9 mouse cellular contexts compared by ENCODE assay signal in genomic region chr3:142295287-142295676, GRCm38 (mm10).
DNase-seq lines count a peak whose midpoint lies in the region; ATAC-seq and TF ChIP-seq lines count a peak whose summit lies in the region.
"Had no signal": no experiment of that assay in that cellular context is flagged by ENCODE, and none has a peak within 500 bp of the region (broad histone marks: within the 10 kb centered on the region; RNA-seq: fewer than 3 reads in every experiment).

No protein-coding gene starts in this region.

- no peaks in the 10 kb centered on the region for H3K9me3 ChIP-seq in midbrain, embryonic 11.5 days (ENCODE audit: control insufficient read depth, low read length)
- no peaks in the 10 kb centered on the region for H3K9me3 ChIP-seq in midbrain, postnatal 0 days (ENCODE audit: low read length)
- H3K9me3 ChIP-seq in forebrain, embryonic 15.5 days = no peaks in the 10 kb centered on the region
- H3K9me3 ChIP-seq: hindbrain, embryonic 10.5 days; kidney, embryonic 15.5 days had no signal

- no peak overlapping the region for H3K4me2 ChIP-seq in midbrain, embryonic 11.5 days
- H3K4me2 ChIP-seq in midbrain, postnatal 0 days (ENCODE audit: low read depth, low read length, poor library complexity, severe bottlenecking) = no peak overlapping the region
- H3K4me2 ChIP-seq in forebrain, embryonic 15.5 days (replicated peaks) = no peak overlapping the region
- H3K4me2 ChIP-seq: kidney, embryonic 15.5 days had no signal

- DNase-seq in heart, postnatal 4 days = peak; percentile 13
- no peak for DNase-seq in heart, adult 8-10 months (ENCODE audit: low spot score)
- DNase-seq in midbrain, embryonic 11.5 days (ENCODE audit: low spot score, missing footprints) = no peak
- DNase-seq in midbrain, postnatal 0 days (ENCODE audit: low spot score) = no peak
- no peak for DNase-seq in ovary, postnatal 14 days (ENCODE audit: low spot score)

- no peak overlapping the region for H3K27ac ChIP-seq in midbrain, embryonic 11.5 days (ENCODE audit: low read depth, low read length)
- no peak overlapping the region for H3K27ac ChIP-seq in midbrain, postnatal 0 days (ENCODE audit: low read depth, low read length)
- H3K27ac ChIP-seq in forebrain, embryonic 15.5 days (replicated peaks) = no peak overlapping the region
- H3K27ac ChIP-seq: hindbrain, embryonic 10.5 days; kidney, embryonic 15.5 days had no signal

- no peak for TF ChIP-seq CTCF in midbrain, postnatal 0 days (IDR thresholded peaks at IDR 0.05)

- no peak overlapping the region for H3K9ac ChIP-seq in midbrain, embryonic 11.5 days (ENCODE audit: low read length)
- no peak overlapping the region for H3K9ac ChIP-seq in midbrain, postnatal 0 days (replicated peaks; ENCODE audit: low read length, poor library complexity, severe bottlenecking)
- H3K9ac ChIP-seq in forebrain, embryonic 15.5 days (replicated peaks) = no peak overlapping the region
- H3K9ac ChIP-seq: kidney, embryonic 15.5 days had no signal

- no peaks in the 10 kb centered on the region for H3K4me1 ChIP-seq in midbrain, embryonic 11.5 days (ENCODE audit: control insufficient read depth, insufficient read depth, low read length)
- no peaks in the 10 kb centered on the region for H3K4me1 ChIP-seq in midbrain, postnatal 0 days (ENCODE audit: insufficient read depth, low read length)
- no peaks in the 10 kb centered on the region for H3K4me1 ChIP-seq in forebrain, embryonic 15.5 days
- H3K4me1 ChIP-seq: hindbrain, embryonic 10.5 days; kidney, embryonic 15.5 days had no signal

- ATAC-seq in midbrain, embryonic 11.5 days (ENCODE audit: low FRiP score) = peak; percentile 55; the same call in 1 of the 2 replicates
- no peak for ATAC-seq in midbrain, postnatal 0 days (ENCODE audit: low FRiP score)
- ATAC-seq in forebrain, embryonic 15.5 days (replicated peaks) = peak; percentile 32; the same call in 1 of the 2 replicates
- ATAC-seq in megakaryocyte progenitor cell, adult 5-6 weeks (replicated peaks; ENCODE audit: poor library complexity) = peak; percentile 40

- H3K36me3 ChIP-seq in midbrain, embryonic 11.5 days (ENCODE audit: control insufficient read depth, insufficient read depth, low read length) = no peaks in the 10 kb centered on the region
- H3K36me3 ChIP-seq in midbrain, postnatal 0 days (ENCODE audit: insufficient read depth, low read length) = no peaks in the 10 kb centered on the region
- no peaks in the 10 kb centered on the region for H3K36me3 ChIP-seq in forebrain, embryonic 15.5 days
- H3K36me3 ChIP-seq: hindbrain, embryonic 10.5 days had no signal

- WGBS in midbrain, embryonic 11.5 days = 82% methylated on average over 7 of the region's 7 CpGs
- WGBS in midbrain, postnatal 0 days = 82% methylated on average over 7 of the region's 7 CpGs
- 82% methylated on average over 7 of the region's 7 CpGs for WGBS in forebrain, embryonic 15.5 days

- H3K27me3 ChIP-seq in midbrain, embryonic 11.5 days (ENCODE audit: control insufficient read depth, insufficient read depth, low read length) = no peaks in the 10 kb centered on the region
- no peaks in the 10 kb centered on the region for H3K27me3 ChIP-seq in midbrain, postnatal 0 days (ENCODE audit: insufficient read depth, low read length)
- no peaks in the 10 kb centered on the region for H3K27me3 ChIP-seq in forebrain, embryonic 15.5 days
- H3K27me3 ChIP-seq: kidney, embryonic 15.5 days had no signal

- H3K4me3 ChIP-seq in midbrain, embryonic 11.5 days (ENCODE audit: low read depth, low read length) = no peak overlapping the region
- no peak overlapping the region for H3K4me3 ChIP-seq in midbrain, postnatal 0 days (ENCODE audit: low read depth, low read length)
- H3K4me3 ChIP-seq in forebrain, embryonic 15.5 days = no peak overlapping the region
- H3K4me3 ChIP-seq: hindbrain, embryonic 10.5 days; kidney, embryonic 15.5 days had no signal
